Mouse (Mus musculus) heart, embryonic 12.5 days (tissue): Measurements from ENCODE around the gene Steap2. TPM values are rescaled to one million over a fixed set of nuclear protein-coding genes. Genes with fewer than 3 reads are reported as not detected.

Source experiments
- ATAC-seq: fragments of 200-750 bp; cut with Nextera tagmentation; 2 replicates; pipeline ENCODE4 v1.8.0; 2017; ENCODE audit warnings: moderate TSS enrichment, moderate library complexity; ENCODE audit not compliant: insufficient number of reproducible peaks, low FRiP score
- H3K27ac ChIP-seq: fragments of 300-500 bp; sonication (generic); 2 replicates; pipeline ENCODE4 v1.5.1; 2016; ENCODE audit warnings: mild to moderate bottlenecking, moderate library complexity; ENCODE audit not compliant: poor library complexity, severe bottlenecking
- H3K27me3 ChIP-seq: fragments of 300-500 bp; sonication (generic); replicated peaks from 2 replicates; pipeline ENCODE4 v1.6.1; 2016; ENCODE audit warnings: mild to moderate bottlenecking, moderate library complexity
- H3K36me3 ChIP-seq: fragments of 300-500 bp; sonication (generic); 2 replicates; pipeline ENCODE4 v1.6.1; 2016; ENCODE audit warnings: mild to moderate bottlenecking, moderate library complexity
- H3K4me1 ChIP-seq: fragments of 300-500 bp; sonication (generic); replicated peaks from 2 replicates; pipeline ENCODE4 v1.6.1; 2016; ENCODE audit warnings: mild to moderate bottlenecking
- H3K4me2 ChIP-seq: fragments of 300-500 bp; sonication (generic); 2 replicates; pipeline ENCODE4 v1.6.1; 2016; ENCODE audit warnings: mild to moderate bottlenecking, moderate library complexity
- H3K4me3 ChIP-seq: fragments of 300-500 bp; sonication (generic); 2 replicates; pipeline ENCODE4 v1.5.1; 2016; ENCODE audit warnings: mild to moderate bottlenecking
- H3K9ac ChIP-seq: fragments of 300-500 bp; sonication (generic); 2 replicates; pipeline ENCODE4 v1.6.1; 2016; ENCODE audit warnings: mild to moderate bottlenecking, moderate library complexity
- H3K9me3 ChIP-seq: fragments of 300-500 bp; sonication (generic); replicated peaks from 2 replicates; pipeline ENCODE4 v1.6.1; 2016; ENCODE audit warnings: mild to moderate bottlenecking, moderate library complexity
- WGBS: fragments of 180-500 bp; shearing (Covaris S2); methylation state at CpG from one replicate; pipeline ENCODE4 v1.1.7; 2016; 5-methylcytosine and 5-hydroxymethylcytosine counted together
- polyA plus RNA-seq: library from polyadenylated mRNA; unstranded; fragments of >200 nt; fragmentation: Nextera tagmentation; extraction: Ambion mirVana; gene quantifications from 2 replicates; pipeline ENCODE4 v1.2.1, GENCODE M21; 2016

Steap2 gene
- 3.6 and 4.1 TPM in 2 replicates for polyA plus RNA-seq

DNA sequence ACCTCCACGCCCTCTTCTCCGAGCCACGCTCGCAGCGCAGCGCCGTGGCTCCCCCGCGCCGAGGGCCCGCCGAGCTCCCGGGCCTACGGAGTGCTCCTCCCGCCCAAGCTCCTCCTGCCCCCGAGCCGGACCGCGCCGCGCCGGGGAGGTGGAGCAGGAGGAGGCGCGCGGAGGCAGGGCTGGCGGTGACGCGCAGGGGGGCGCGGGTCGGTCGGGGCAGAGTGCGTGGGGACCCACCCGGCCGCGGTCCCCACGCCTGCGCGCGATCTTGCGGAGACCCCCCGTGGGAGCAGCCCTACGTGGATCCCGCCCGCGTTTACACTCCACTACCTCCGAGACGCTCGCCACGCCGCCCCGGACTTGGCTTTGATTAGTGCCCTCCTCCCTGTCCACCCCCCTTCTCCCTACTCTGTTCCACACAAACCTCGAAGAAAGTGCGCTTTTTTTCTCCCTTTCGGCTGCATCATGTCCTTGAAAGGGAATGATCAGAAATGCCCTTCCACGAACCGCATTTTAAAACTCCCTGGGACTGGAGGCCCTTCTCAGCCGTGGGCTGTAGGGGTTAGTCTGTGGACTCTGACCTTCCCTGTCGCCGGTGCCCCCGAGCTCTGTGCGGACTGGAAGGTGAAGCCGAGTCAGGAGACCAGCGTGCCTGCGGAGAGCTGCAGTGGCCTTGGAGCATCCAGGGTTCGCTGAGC lies at the start of gene Steap2:
Gene Steap2 (minus strand): TSS at position 623 of the 698 bp plus-strand sequence.
- Histone ChIP-seq H3K4me1 (peaks cover 3% of the 10 kb centered on the region; the same call in 1 of the 2 replicates), H3K4me2 (peak within 1 kb of the TSS; percentile 68), H3K4me3 (peak within 1 kb of the TSS; percentile 83), H3K27ac (no peak within 1 kb of the TSS), H3K9me3 (no peaks in the 10 kb centered on the region), H3K36me3 (no peaks in the 10 kb centered on the region), H3K9ac (peak within 1 kb of the TSS; percentile 75), H3K27me3 (no peaks in the 10 kb centered on the region)
- WGBS: under 1% methylated on average over 66 of the region's 66 CpGs
- peak; percentile 89 for ATAC-seq

DNA sequence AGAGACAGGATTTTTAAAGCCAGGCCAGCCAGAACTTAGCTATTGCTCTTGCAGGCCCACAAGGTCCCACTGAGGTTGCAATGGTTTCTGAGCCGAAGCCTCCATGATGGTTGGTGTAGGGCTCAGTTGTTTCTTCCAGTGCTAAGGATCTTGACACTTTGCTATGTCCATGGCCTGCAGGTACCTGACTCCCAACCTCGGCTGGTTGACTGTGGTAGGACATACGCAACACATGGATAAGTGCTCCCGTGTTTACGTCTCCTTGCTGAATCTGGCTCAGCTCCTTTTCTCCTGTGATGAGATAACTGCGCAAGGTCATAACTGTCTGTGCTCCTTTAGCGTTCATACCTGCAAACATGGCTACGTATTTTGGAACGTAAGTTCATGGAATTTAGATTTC lies 40.1 kb upstream of the Steap2 start:
- Histone ChIP-seq H3K4me2 (no peak overlapping the region), H3K4me1 (no peaks in the 10 kb centered on the region), H3K27ac (no peak overlapping the region), H3K36me3 (no peaks in the 10 kb centered on the region), H3K9me3 (no peaks in the 10 kb centered on the region), H3K9ac (no peak overlapping the region), H3K4me3 (no peak overlapping the region), H3K27me3 (no peaks in the 10 kb centered on the region)
- ATAC-seq: no peak
- 89% methylated on average over 9 of the region's 9 CpGs for WGBS

- H3K9me3 ChIP-seq: no peaks in the 10 kb centered on the region
- H3K27ac ChIP-seq: no peak overlapping the region
- H3K27me3 ChIP-seq: no peaks in the 10 kb centered on the region
- H3K4me2 ChIP-seq: no peak overlapping the region
- H3K4me1 ChIP-seq: no peaks in the 10 kb centered on the region
- no peaks in the 10 kb centered on the region for H3K36me3 ChIP-seq
- ATAC-seq: no peak
- H3K4me3 ChIP-seq: no peak overlapping the region
- no peak overlapping the region for H3K9ac ChIP-seq
- WGBS: 70% methylated on average over 2 of the region's 2 CpGs
Measured at GRCm38 (mm10) chr5:5732858-5733257, 38.5 kb upstream of the Steap2 start.

GRCm38 (mm10) chr5:5732208-5732607 lies 37.8 kb upstream of the Steap2 start:
- H3K27ac ChIP-seq: no peak overlapping the region
- H3K4me1 ChIP-seq: no peaks in the 10 kb centered on the region
- H3K4me3 ChIP-seq: no peak overlapping the region
- no peak overlapping the region for H3K4me2 ChIP-seq
- H3K36me3 ChIP-seq: no peaks in the 10 kb centered on the region
- no peak overlapping the region for H3K9ac ChIP-seq
- no peaks in the 10 kb centered on the region for H3K9me3 ChIP-seq
- H3K27me3 ChIP-seq: no peaks in the 10 kb centered on the region
- 79% methylated on average over 3 of the region's 3 CpGs for WGBS
- ATAC-seq: no peak

- H3K27ac ChIP-seq: no peak overlapping the region
- H3K4me3 ChIP-seq: no peak overlapping the region
- no peaks in the 10 kb centered on the region for H3K4me1 ChIP-seq
- ATAC-seq: no peak
- H3K9ac ChIP-seq: no peak overlapping the region
- H3K4me2 ChIP-seq: no peak overlapping the region
- no peaks in the 10 kb centered on the region for H3K36me3 ChIP-seq
- H3K27me3 ChIP-seq: no peaks in the 10 kb centered on the region
- H3K9me3 ChIP-seq: no peaks in the 10 kb centered on the region
- 79% methylated on average over 4 of the region's 4 CpGs for WGBS
Measured at GRCm38 (mm10) chr5:5729904-5730303, 35.5 kb upstream of the Steap2 start.

GRCm38 (mm10) chr5:5722217-5722616 lies 27.8 kb upstream of the Steap2 start:
- Histone ChIP-seq H3K9me3 (no peaks in the 10 kb centered on the region), H3K4me3 (no peak overlapping the region), H3K4me1 (no peaks in the 10 kb centered on the region), H3K27ac (no peak overlapping the region), H3K9ac (no peak overlapping the region), H3K4me2 (no peak overlapping the region), H3K36me3 (no peaks in the 10 kb centered on the region), H3K27me3 (no peaks in the 10 kb centered on the region)
- ATAC-seq: no peak
- WGBS: 81% methylated on average over 7 of the region's 7 CpGs

- Histone ChIP-seq H3K9me3 (no peaks in the 10 kb centered on the region), H3K27ac (no peak overlapping the region), H3K27me3 (no peaks in the 10 kb centered on the region), H3K9ac (no peak overlapping the region), H3K4me3 (no peak overlapping the region), H3K4me1 (no peaks in the 10 kb centered on the region), H3K36me3 (no peaks in the 10 kb centered on the region), H3K4me2 (no peak overlapping the region)
- no peak for ATAC-seq
- WGBS: 61% methylated on average over 4 of the region's 4 CpGs
Measured at GRCm38 (mm10) chr5:5711032-5711431, 16.7 kb upstream of the Steap2 start.

DNA sequence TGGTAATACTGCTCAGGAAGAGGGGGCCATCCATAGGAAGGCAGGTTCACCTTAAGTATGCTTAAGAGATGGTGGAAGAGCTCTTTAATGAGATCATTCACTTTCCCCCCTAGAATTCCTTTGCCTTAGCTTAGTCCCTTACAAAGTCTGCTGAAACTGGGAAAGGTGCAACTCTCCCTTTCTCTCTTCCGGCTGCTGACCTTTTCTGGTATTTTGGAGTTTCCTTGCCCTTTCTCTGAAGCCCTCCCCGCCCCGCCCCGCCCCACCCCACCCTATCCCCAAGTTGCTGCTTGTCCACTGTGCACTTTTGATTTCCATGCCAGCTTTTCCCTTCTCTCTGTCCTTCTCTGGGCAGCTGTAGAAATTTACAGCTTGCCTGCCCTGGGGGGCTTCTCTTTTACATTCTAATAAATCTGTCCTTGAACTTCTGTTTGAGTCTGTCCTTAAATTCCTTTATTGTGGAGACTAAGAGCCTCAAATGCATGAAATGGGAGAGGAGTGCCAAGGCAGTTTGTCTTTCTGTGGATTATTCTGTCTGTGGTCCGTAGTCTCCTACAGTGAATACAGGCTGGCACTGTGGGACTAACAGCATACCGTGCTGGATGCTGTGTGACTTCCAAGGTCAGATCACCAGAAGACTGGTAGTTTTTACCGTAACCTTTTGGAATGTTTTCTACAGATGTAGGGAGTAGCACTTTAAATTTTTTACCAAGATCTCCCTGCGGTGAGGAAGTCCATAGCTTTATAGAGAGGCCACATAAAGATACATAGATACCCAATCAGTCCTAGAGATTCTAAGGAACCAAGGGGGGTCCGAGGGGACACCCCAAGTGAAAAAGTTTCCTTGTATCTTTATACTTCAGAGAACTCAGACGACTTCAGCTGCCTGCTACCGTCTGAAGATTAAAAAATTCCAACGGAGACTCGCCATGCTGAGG lies 13.2 kb upstream of the Steap2 start:
- 63% methylated on average over 13 of the region's 13 CpGs for WGBS
- Histone ChIP-seq H3K9ac (no peak overlapping the region), H3K4me3 (no peak overlapping the region), H3K27me3 (no peaks in the 10 kb centered on the region), H3K27ac (no peak overlapping the region), H3K36me3 (no peaks in the 10 kb centered on the region), H3K4me1 (no peaks in the 10 kb centered on the region), H3K4me2 (no peak overlapping the region), H3K9me3 (no peaks in the 10 kb centered on the region)
- no peak for ATAC-seq

DNA sequence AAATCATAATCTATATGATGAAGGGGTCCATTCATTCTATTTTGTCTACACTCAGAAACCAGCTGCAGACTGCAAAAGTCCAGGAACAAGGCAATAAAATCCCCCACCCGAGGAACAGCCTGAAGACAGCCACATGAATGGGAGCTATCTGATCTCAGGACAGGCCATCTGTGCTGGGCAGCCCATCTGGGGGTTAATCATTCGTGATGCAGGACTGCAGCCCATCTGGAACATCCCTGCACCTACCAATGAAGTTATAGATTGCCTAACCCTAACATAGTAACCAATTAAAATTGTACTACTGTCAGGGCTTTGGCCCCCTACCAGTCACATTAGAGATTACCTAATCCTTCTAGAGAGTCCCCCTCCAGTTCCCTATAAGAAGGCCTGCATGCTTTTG lies 10.6 kb upstream of the Steap2 start:
- no peak overlapping the region for H3K9ac ChIP-seq
- 58% methylated on average over 2 of the region's 2 CpGs for WGBS
- H3K27ac ChIP-seq: no peak overlapping the region
- H3K36me3 ChIP-seq: no peaks in the 10 kb centered on the region
- no peak overlapping the region for H3K4me3 ChIP-seq
- no peak overlapping the region for H3K4me2 ChIP-seq
- no peak for ATAC-seq
- H3K27me3 ChIP-seq: no peaks in the 10 kb centered on the region
- H3K9me3 ChIP-seq: no peaks in the 10 kb centered on the region
- no peaks in the 10 kb centered on the region for H3K4me1 ChIP-seq

DNA sequence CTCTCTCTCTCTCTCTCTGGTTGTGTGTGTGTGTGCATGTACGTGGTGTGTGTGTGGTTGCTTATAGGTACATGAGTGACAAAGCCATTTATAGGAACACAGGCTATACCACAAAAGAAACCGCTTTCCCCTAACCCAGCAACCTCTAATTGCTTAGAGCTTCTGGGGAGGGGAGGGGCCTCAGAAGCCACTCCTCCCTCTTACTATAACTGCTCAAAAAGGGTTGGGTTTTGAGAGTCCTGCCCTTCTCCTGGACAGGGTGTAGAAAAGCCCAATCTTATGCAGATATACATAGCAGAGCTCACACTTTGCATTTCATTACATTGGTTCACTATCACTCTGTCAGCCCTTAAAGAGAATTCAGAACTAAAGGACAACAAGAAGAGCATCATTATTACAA lies 6.0 kb upstream of the Steap2 start:
- no peak overlapping the region for H3K4me2 ChIP-seq
- H3K4me3 ChIP-seq: no peak overlapping the region
- WGBS: 75% methylated on average over 2 of the region's 2 CpGs

DNA sequence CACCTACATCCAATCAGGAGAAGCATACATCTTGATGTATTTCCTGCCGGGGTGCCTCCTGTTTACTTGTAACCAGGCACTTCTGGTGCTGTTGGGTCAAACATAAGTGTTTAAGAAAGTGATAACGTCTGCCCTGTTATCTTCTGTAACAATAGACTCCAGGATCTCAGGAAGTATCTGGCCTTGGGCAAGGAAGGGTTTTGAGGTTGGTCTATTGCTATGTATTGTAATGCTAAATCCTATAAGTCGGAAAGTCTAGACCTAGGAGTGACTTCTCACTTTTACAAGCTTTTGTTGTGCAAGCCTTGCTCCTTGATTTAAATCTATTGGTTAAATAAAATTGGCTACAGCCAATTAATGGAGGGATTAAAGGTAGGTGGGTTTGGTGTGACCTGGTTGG lies 4.5 kb upstream of the Steap2 start:
- no peaks in the 10 kb centered on the region for H3K9me3 ChIP-seq
- no peaks in the 10 kb centered on the region for H3K4me1 ChIP-seq
- no peaks in the 10 kb centered on the region for H3K27me3 ChIP-seq
- no peaks in the 10 kb centered on the region for H3K36me3 ChIP-seq
- H3K27ac ChIP-seq: no peak overlapping the region
- H3K9ac ChIP-seq: no peak overlapping the region
- 38% methylated on average over 3 of the region's 3 CpGs for WGBS
- H3K4me2 ChIP-seq: no peak overlapping the region
- no peak overlapping the region for H3K4me3 ChIP-seq
- ATAC-seq: no peak

More for the DNA sequence above, 6.0 kb upstream of the Steap2 start:
- no peaks in the 10 kb centered on the region for H3K9me3 ChIP-seq
- no peak overlapping the region for H3K27ac ChIP-seq
- H3K27me3 ChIP-seq: no peaks in the 10 kb centered on the region
- H3K9ac ChIP-seq: no peak overlapping the region
- no peaks in the 10 kb centered on the region for H3K4me1 ChIP-seq
- H3K36me3 ChIP-seq: no peaks in the 10 kb centered on the region
- no peak for ATAC-seq
